Mouse (Mus musculus) bone marrow, adult 2 months (tissue): ENCODE measurements at regions not wholly inside any gene's neighbourhood (a gene's known extent, or its start where the extent isn't known, plus 50 kb on each side); places are given as distances from the start of the nearest gene placed in this dataset.

ENCODE experiments used
- H3K27ac ChIP-seq: fragments of 200-500 bp; 2 replicates; pipeline ENCODE4 v1.5.1; 2012; ENCODE audit warnings: low read depth, mild to moderate bottlenecking, control low read depth, inconsistent platforms, low read length; ENCODE audit not compliant: control insufficient read depth, poor library complexity, insufficient read depth
- H3K4me1 ChIP-seq: fragments of 200-500 bp; 2 replicates; pipeline ENCODE4 v1.6.1; 2011; ENCODE audit warnings: low read length; ENCODE audit not compliant: control insufficient read depth, insufficient read depth
- H3K4me3 ChIP-seq: fragments of 200-500 bp; replicated peaks from 2 replicates; pipeline ENCODE3; 2011; ENCODE audit warnings: mild to moderate bottlenecking, low read depth, low read length, control low read depth; ENCODE audit not compliant: control insufficient read depth
- CTCF ChIP-seq: fragments of 200-500 bp; IDR thresholded peaks from 2 replicates; pipeline ENCODE4 v1.5.1; 2011; ENCODE audit warnings: low read length, control low read depth; ENCODE audit not compliant: control insufficient read depth, insufficient read depth
- POLR2A ChIP-seq: fragments of 200-500 bp; IDR thresholded peaks from 2 replicates; pipeline ENCODE4 v1.6.1; 2011; ENCODE audit warnings: low read depth, mild to moderate bottlenecking, control low read depth, low read length, borderline replicate concordance; ENCODE audit not compliant: control insufficient read depth
- WGBS: fragments of 180-500 bp; shearing (Covaris S2); methylation state at CpG from one replicate; pipeline ENCODE4 v1.1.7; 2018; 5-methylcytosine and 5-hydroxymethylcytosine counted together

DNA sequence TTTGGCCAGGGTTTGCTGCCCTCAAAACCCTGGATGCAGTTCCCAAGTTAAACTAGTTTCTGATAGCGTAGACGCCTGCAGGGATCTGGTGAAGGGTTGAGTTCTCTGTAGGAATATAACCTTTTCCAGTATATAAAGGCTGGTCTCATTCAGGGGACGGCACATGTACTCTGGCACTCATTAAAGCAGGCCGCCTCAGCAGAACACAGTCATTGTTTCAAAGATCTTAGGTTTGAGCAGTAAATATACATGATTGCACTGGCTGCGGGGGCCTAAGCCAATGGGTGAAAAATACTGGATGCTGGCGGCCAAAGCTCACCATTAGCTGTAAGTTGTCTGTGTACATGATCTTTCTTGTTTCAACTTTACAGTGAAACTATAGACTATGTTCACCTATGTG lies 137.9 kb upstream of the Klf14 start:
- Histone ChIP-seq H3K27ac (no peak overlapping the region), H3K4me1 (no peaks in the 10 kb centered on the region; the same call in 1 of the 2 replicates), H3K4me3 (no peak overlapping the region)
- 90% methylated on average over 6 of the region's 6 CpGs for WGBS
- TF ChIP-seq POLR2A (no peak), CTCF (no peak)

- 76% methylated on average over 9 of the region's 9 CpGs for WGBS
- TF ChIP-seq CTCF, result no peak
- TF ChIP-seq POLR2A, result no peak
- Histone ChIP-seq H3K4me1 (no peaks in the 10 kb centered on the region; the same call in 1 of the 2 replicates), H3K27ac (no peak overlapping the region), H3K4me3 (no peak overlapping the region)
These were observed 138.4 kb upstream of the Klf14 start for GRCm38 (mm10) chr6:31097254-31097653.

- Histone ChIP-seq H3K4me1 (no peaks in the 10 kb centered on the region; the same call in 1 of the 2 replicates), H3K27ac (no peak overlapping the region), H3K4me3 (no peak overlapping the region)
- 89% methylated on average over 5 of the region's 5 CpGs for WGBS
- TF ChIP-seq CTCF (no peak), POLR2A (no peak)
These were observed 139.2 kb upstream of the Klf14 start for GRCm38 (mm10) chr6:31098106-31098505.

DNA sequence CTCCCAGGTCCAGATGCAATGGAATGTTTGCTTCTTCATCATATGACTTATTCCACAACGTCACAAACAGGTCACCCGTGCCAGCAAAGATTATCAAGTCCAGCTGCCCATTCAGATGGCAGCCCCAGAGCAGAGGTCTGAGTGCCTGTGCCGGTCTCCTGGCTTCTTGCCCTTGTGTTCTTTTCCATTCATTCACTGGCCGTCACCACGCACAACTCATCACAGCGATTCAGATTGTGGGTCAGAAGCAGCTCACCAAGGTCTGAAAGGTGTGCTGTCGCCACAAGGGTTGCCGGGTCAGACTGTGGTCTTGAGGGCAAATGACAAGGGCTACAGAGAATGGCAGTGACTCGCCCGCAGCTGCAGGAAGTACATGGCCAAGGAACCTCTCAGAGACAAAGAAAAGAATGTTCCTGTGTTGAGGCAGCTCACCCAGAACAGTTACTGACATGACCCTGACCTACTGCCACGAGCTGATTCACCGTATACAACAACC lies 141.3 kb upstream of the Klf14 start:
- Histone ChIP-seq H3K4me1 (no peaks in the 10 kb centered on the region; the same call in 1 of the 2 replicates), H3K4me3 (no peak overlapping the region), H3K27ac (no peak overlapping the region)
- TF ChIP-seq POLR2A (no peak), CTCF (no peak)
- 53% methylated on average over 12 of the region's 12 CpGs for WGBS

DNA sequence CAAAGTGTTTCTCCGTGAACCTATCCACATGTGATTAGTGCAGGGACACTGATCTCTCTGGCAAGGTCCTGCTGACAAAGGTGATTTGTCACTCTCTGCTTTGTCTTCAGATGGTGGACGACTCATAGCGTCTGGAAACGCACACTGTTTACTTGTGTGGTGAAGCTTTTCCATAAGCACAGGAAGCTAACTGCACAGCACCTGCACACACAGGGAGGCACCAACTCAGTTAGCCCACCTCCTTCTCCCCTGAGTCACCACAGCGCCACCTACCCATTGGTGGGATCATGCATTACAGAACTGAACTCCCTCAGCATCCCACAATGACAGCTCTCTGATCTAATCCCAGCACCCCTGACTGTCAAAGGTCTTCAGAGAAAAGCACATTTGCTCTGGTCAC lies 141.9 kb upstream of the Klf14 start:
- WGBS, result 75% methylated on average over 5 of the region's 5 CpGs
- TF ChIP-seq POLR2A (no peak), CTCF (peak; percentile 46; the same call in 1 of the 2 replicates)
- no peak overlapping the region for H3K4me3 ChIP-seq
- H3K4me1 ChIP-seq, result no peaks in the 10 kb centered on the region; the same call in 1 of the 2 replicates
- no peak overlapping the region for H3K27ac ChIP-seq

- H3K27ac ChIP-seq, result no peak overlapping the region
- 77% methylated on average over 10 of the region's 10 CpGs for whole genome bisulfite sequencing
- TF ChIP-seq CTCF, result no peak
- no peak for TF ChIP-seq POLR2A
- no peak overlapping the region for H3K4me3 ChIP-seq
- no peaks in the 10 kb centered on the region; the same call in 1 of the 2 replicates for H3K4me1 ChIP-seq
These were observed 147.4 kb upstream of the Klf14 start for GRCm38 (mm10) chr6:31106144-31106836.

GRCm38 (mm10) chr6:31106856-31107359 lies 148.0 kb upstream of the Klf14 start:
- Histone ChIP-seq H3K4me1 (no peaks in the 10 kb centered on the region; the same call in 1 of the 2 replicates), H3K4me3 (no peak overlapping the region), H3K27ac (no peak overlapping the region)
- 83% methylated on average over 10 of the region's 10 CpGs for WGBS
- TF ChIP-seq POLR2A (no peak), CTCF (no peak)

DNA sequence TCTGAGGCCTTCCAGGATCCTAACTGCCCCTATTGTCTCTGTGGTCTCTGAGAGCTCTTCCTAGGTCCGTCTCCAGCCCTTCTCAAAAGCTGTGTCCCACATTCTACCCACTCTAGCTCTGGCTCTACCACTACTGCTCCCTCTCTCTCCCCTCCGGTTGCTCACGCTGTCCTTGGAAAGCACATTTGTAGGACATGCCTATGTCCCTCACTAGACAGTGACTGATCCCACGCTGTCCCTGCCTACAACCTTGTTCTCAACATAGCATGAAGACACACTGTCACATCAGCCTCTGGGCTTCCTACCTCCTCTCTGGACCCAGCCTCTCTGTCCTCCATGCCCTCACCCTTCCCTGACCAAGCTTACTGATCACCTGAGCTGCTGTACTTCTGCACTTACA lies 148.5 kb upstream of the Klf14 start:
- 86% methylated on average over 4 of the region's 4 CpGs for WGBS
- H3K4me1 ChIP-seq, result no peaks in the 10 kb centered on the region; the same call in 1 of the 2 replicates
- TF ChIP-seq POLR2A, result no peak
- no peak for TF ChIP-seq CTCF
- no peak overlapping the region for H3K4me3 ChIP-seq
- no peak overlapping the region; the same call in 1 of the 2 replicates for H3K27ac ChIP-seq
